7 mouse cellular contexts compared by ENCODE assay signal in the genomic region with DNA sequence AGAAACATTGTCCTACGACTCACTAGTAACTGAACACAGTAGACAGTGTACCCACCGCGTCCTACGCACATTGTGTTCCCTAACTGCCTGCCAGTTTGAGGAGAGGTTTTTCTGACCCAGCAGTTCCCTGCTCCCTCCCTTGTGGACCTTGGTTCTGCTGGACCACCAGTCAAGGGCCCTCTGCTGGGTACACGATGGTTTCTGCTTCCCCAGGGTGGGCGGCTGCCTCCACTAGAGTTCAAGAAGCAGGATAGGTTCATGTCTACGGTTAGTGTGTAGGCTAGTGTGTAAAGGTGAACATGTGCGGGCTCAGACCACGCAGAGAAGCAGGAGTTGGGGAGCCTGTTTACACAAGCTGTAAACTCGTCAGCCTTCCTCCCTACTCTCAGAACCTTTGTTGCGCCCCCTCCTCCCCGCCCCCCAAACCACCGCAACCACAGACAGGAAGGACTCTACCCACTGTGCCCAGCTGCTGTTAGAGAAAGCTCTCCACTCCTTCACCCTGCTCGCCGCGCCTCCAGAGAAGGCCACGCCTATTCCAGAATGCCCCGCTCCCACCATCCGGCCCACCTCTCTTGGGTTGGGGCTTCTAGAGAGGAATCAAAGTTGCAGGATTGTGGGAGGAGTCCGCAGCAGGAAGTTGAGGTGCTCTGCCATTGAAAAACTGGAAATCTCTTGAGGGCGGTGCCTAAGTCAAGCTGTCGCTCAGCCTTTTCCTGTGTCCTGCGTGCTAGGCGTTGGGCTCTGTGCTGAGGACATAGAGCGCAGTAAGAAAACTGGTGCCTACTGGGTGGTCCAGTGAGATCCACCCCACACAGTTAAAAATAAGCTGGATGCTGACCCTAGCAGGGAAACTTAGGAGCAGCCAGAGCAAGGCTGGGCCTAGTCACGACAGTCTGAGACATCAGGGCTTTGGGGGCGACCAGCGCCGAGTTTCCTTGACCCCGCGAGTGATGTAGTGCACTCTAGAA. TPM values are rescaled to one million over a fixed set of nuclear protein-coding genes. Genes with fewer than 3 reads are reported as not detected.
A peak's percentile ranks its signal among the peaks of the same experiment; 100 is the strongest.
DNase-seq lines count a peak whose midpoint lies in the region; ATAC-seq lines count a peak whose summit lies in the region.

A gene (minus strand): TSS at position 906 of the 971 bp plus-strand sequence.

- peak within 1 kb of the TSS; percentile 76 for H3K27ac ChIP-seq in intestine, embryonic 15.5 days
- H3K27ac ChIP-seq in midbrain, embryonic 10.5 days (replicated peaks) = peak within 1 kb of the TSS; percentile 88

- H3K36me3 ChIP-seq in intestine, embryonic 15.5 days = no peaks in the 10 kb centered on the region
- no peaks in the 10 kb centered on the region for H3K36me3 ChIP-seq in midbrain, embryonic 10.5 days

- WGBS in intestine, embryonic 15.5 days = 5% methylated on average over 31 of the region's 31 CpGs
- WGBS in midbrain, embryonic 10.5 days = 9% methylated on average over 31 of the region's 31 CpGs

- peak; percentile 92 for DNase-seq in adrenal gland, adult 2 months
- peak; percentile 86 for DNase-seq in embryo, embryonic 11.5 days (ENCODE audit: low read depth, low spot score)
- peak; percentile 68 to 75 for DNase-seq in gastrocnemius, postnatal 36 days
- DNase-seq in left cerebral cortex, postnatal 25 days (ENCODE audit: low spot score in 2 of 2) = peak; percentile 68 to 84
- peak; percentile 89 for DNase-seq in midbrain, embryonic 10.5 days (ENCODE audit: low spot score)
- DNase-seq in skeletal muscle tissue, adult 2 months (ENCODE audit: low read depth, low spot score) = peak; percentile 88

- peak; percentile 97 for ATAC-seq in intestine, embryonic 15.5 days

- H3K27me3 ChIP-seq in intestine, embryonic 15.5 days (replicated peaks) = no peaks in the 10 kb centered on the region
- no peaks in the 10 kb centered on the region; the same call in 1 of the 2 replicates for H3K27me3 ChIP-seq in midbrain, embryonic 10.5 days (ENCODE audit: low read depth, poor library complexity, severe bottlenecking)

- peak within 1 kb of the TSS; percentile 38 for H3K9ac ChIP-seq in intestine, embryonic 15.5 days

- intact Hi-C loops in gastrocnemius, postnatal 36 days (cut with DNase I) = no loop called here
- intact Hi-C loops in left cerebral cortex, postnatal 25 days (cut with DNase I) = loop anchor here (5.0 kb wide), 1 partner anchor 37 kb away; a partner anchor contains a TSS

- peak within 1 kb of the TSS; percentile 48 for H3K4me3 ChIP-seq in intestine, embryonic 15.5 days (replicated peaks)
- H3K4me3 ChIP-seq in midbrain, embryonic 10.5 days = peak within 1 kb of the TSS; percentile 57

- H3K4me2 ChIP-seq in intestine, embryonic 15.5 days (replicated peaks) = peak within 1 kb of the TSS; percentile 72

- H3K9me3 ChIP-seq in intestine, embryonic 15.5 days = no peaks in the 10 kb centered on the region
- H3K9me3 ChIP-seq in midbrain, embryonic 10.5 days (replicated peaks) = no peaks in the 10 kb centered on the region

- H3K4me1 ChIP-seq in intestine, embryonic 15.5 days (replicated peaks) = peaks cover 9% of the 10 kb centered on the region; the same call in 1 of the 2 replicates
- H3K4me1 ChIP-seq in midbrain, embryonic 10.5 days = peaks cover 36% of the 10 kb centered on the region

RNA-seq across cellular contexts. Expression of the gene that starts here (rescaled TPM):
- total RNA-seq in adrenal gland, adult 2 months (2021) = 10 to 100 TPM in 1 of 2 experiments, 1 to 10 TPM in 1; 6.6 to 12.4 TPM
- 25.1 and 25.4 TPM in 2 replicates for polyA plus RNA-seq in adrenal gland, adult 2 months (2012; rRNA removed)
- 1 to 10 TPM; 1.5 to 1.8 TPM for total RNA-seq in gastrocnemius, postnatal 36 days (2021)
- polyA plus RNA-seq in intestine, embryonic 15.5 days (2015; fragmentation: Nextera tagmentation; extraction: Ambion mirVana) = 10.4 and 10.5 TPM in 2 replicates
- total RNA-seq in left cerebral cortex, postnatal 25 days (2021) = 10 to 100 TPM; 23.7 to 25.3 TPM
- 19.8 and 25.7 TPM in 2 replicates for polyA plus RNA-seq in midbrain, embryonic 10.5 days (2016; fragmentation: Nextera tagmentation; extraction: Ambion mirVana)

Comparison
In these comparisons a context has a peak if more than half of its experiments do, and no peak if none do; other contexts are left out.
1. Peak in every context shown above with its lines: DNase-seq, ATAC-seq, H3K4me3 ChIP-seq and H3K27ac ChIP-seq.